Mouse (Mus musculus) forebrain, embryonic 10.5 days (tissue): ENCODE measurements around the gene Ahsg. TPM values are rescaled to one million over a fixed set of nuclear protein-coding genes. Genes with fewer than 3 reads are reported as not detected.

Source experiments
- DNase-seq: peaks from one replicate; pipeline ENCODE4 v3.0.0-alpha.2; 2017; ENCODE audit warnings: low spot score; ENCODE audit errors: extremely low spot score
- H3K27ac ChIP-seq: fragments of 300-500 bp; sonication (generic); 2 replicates; pipeline ENCODE4 v1.5.1; 2016; ENCODE audit warnings: mild to moderate bottlenecking
- H3K27me3 ChIP-seq: fragments of 300-500 bp; sonication (generic); 2 replicates; pipeline ENCODE4 v1.6.1; 2016; ENCODE audit warnings: mild to moderate bottlenecking; ENCODE audit not compliant: poor library complexity, severe bottlenecking
- H3K36me3 ChIP-seq: fragments of 300-500 bp; sonication (generic); replicated peaks from 2 replicates; pipeline ENCODE4 v1.6.1; 2016; ENCODE audit warnings: mild to moderate bottlenecking, moderate library complexity
- H3K4me1 ChIP-seq: fragments of 300-500 bp; sonication (generic); 2 replicates; pipeline ENCODE4 v1.6.1; 2016
- H3K4me3 ChIP-seq: fragments of 300-500 bp; sonication (generic); 2 replicates; pipeline ENCODE4 v1.5.1; 2016; ENCODE audit warnings: mild to moderate bottlenecking, moderate library complexity
- H3K9me3 ChIP-seq: fragments of 300-500 bp; sonication (generic); 2 replicates; pipeline ENCODE4 v1.6.1; 2016; ENCODE audit warnings: mild to moderate bottlenecking, moderate library complexity
- WGBS: fragments of 180-500 bp; shearing (Covaris S2); methylation state at CpG from one replicate; pipeline ENCODE4 v1.1.7; 2016; 5-methylcytosine and 5-hydroxymethylcytosine counted together
- polyA plus RNA-seq: library from polyadenylated mRNA; unstranded; fragments of >200 nt; fragmentation: Nextera tagmentation; extraction: Ambion mirVana; gene quantifications from 2 replicates; pipeline ENCODE4 v1.2.1, GENCODE M21; 2016

Ahsg gene
- polyA plus RNA-seq, 1 experiment from 2014 or later = not detected

- Histone ChIP-seq H3K4me1 (peaks cover 10% of the 10 kb centered on the region; the same call in 1 of the 2 replicates), H3K36me3 (no peaks in the 10 kb centered on the region), H3K27ac (no peak overlapping the region), H3K9me3 (no peaks in the 10 kb centered on the region), H3K4me3 (no peak overlapping the region), H3K27me3 (no peaks in the 10 kb centered on the region)
- whole genome bisulfite sequencing = 85% methylated on average over 8 of the region's 8 CpGs
- DNase-seq = no peak
These were observed 3.0 kb downstream of the Ahsg start for GRCm38 (mm10) chr16:22894095-22894494.

GRCm38 (mm10) chr16:22896618-22897017 lies 5.5 kb downstream of the Ahsg start:
- Histone ChIP-seq H3K4me1 (peaks cover 9% of the 10 kb centered on the region; the same call in 1 of the 2 replicates), H3K36me3 (no peaks in the 10 kb centered on the region), H3K9me3 (no peaks in the 10 kb centered on the region), H3K27me3 (no peaks in the 10 kb centered on the region), H3K27ac (no peak overlapping the region), H3K4me3 (no peak overlapping the region)
- 81% methylated on average over 2 of the region's 2 CpGs for WGBS
- DNase-seq = no peak

GRCm38 (mm10) chr16:22899346-22899745 lies 8.3 kb downstream of the Ahsg start:
- H3K4me3 ChIP-seq = no peak overlapping the region
- no peak overlapping the region for H3K27ac ChIP-seq
- DNase-seq = no peak
- H3K9me3 ChIP-seq = no peaks in the 10 kb centered on the region
- 0 out of 2 replicates have a peak, but pooled peaks cover 2% of the 10 kb centered on the region for H3K4me1 ChIP-seq
- no peaks in the 10 kb centered on the region for H3K36me3 ChIP-seq
- WGBS = 70% methylated on average over 5 of the region's 5 CpGs
- no peaks in the 10 kb centered on the region for H3K27me3 ChIP-seq

DNA sequence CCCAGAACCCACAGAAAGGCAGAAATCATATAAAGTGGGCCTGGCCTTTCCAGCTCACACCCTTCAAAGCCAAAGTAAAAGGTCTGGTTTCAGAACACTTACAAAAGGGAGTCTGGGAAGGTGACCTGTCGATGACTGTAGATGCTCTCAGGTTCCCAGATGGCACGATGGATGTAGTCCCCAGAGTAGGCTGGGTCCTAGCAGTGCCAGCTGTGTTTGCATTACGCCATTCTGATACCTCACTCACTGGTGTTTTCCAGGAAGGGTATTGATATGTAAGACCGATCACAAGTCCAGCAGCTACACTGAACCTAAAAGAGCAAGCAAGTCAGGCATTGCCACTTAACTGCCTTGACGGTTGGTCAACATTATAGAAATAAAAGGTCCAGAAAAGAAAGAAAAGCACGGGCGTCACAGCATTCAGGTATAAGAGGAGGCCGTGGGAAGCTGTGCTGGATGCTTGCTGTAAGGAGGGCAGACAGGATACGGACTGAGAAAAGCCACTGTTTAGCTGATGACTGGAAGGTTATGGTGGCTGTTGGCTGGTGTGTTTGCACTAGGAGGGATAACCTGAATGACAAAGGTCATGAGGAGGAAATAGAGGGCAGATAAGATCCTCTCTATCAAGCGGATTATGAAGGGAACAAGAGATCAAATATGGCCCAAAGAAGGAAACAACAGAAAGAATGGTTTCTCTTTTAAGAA lies 8.9 kb downstream of the Ahsg start:
- Histone ChIP-seq H3K36me3 (no peaks in the 10 kb centered on the region), H3K4me3 (no peak overlapping the region), H3K27me3 (no peaks in the 10 kb centered on the region), H3K4me1 (no peaks in the 10 kb centered on the region), H3K27ac (no peak overlapping the region), H3K9me3 (no peaks in the 10 kb centered on the region)
- no peak for DNase-seq
- 91% methylated on average over 10 of the region's 10 CpGs for WGBS

GRCm38 (mm10) chr16:22901326-22901725 lies 10.2 kb downstream of the Ahsg start:
- Histone ChIP-seq H3K9me3 (no peaks in the 10 kb centered on the region), H3K27ac (no peak overlapping the region)
- 89% methylated on average over 3 of the region's 3 CpGs for WGBS

GRCm38 (mm10) chr16:22909290-22909689 lies 18.2 kb downstream of the Ahsg start:
- Histone ChIP-seq H3K27me3 (no peaks in the 10 kb centered on the region), H3K36me3 (no peaks in the 10 kb centered on the region), H3K4me1 (no peaks in the 10 kb centered on the region), H3K4me3 (no peak overlapping the region), H3K27ac (no peak overlapping the region), H3K9me3 (no peaks in the 10 kb centered on the region)
- WGBS = 90% methylated on average over 6 of the region's 6 CpGs
- DNase-seq = no peak

More at GRCm38 (mm10) chr16:22901326-22901725, 10.2 kb downstream of the Ahsg start:
- Histone ChIP-seq H3K27me3 (no peaks in the 10 kb centered on the region), H3K36me3 (no peaks in the 10 kb centered on the region), H3K4me3 (no peak overlapping the region), H3K4me1 (no peaks in the 10 kb centered on the region)
- no peak for DNase-seq

DNA sequence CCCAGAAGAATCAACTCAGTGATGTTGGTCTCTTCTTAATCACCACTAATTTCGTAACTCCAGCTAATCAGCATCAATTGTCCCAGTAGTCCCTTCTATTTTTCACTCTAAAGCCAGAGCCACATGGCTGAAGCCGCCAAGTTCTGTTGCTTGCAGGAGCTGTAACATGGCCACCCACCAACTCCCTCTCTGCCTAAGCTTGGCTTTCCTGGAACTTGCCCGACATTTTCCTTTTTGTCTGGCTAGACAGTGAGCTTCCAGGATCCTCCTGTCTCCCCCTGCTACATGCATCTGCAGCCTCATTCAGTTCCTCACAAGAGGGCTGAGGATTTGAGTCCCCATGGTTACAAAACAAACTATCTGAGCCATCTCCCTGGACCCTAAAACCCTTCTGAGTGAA lies 20.9 kb downstream of the Ahsg start:
- Histone ChIP-seq H3K4me3 (no peak overlapping the region), H3K27me3 (no peaks in the 10 kb centered on the region), H3K9me3 (no peaks in the 10 kb centered on the region; the same call in 1 of the 2 replicates), H3K27ac (no peak overlapping the region), H3K36me3 (no peaks in the 10 kb centered on the region), H3K4me1 (no peaks in the 10 kb centered on the region)
- 78% methylated on average over 3 of the region's 3 CpGs for WGBS
- DNase-seq = no peak

DNA sequence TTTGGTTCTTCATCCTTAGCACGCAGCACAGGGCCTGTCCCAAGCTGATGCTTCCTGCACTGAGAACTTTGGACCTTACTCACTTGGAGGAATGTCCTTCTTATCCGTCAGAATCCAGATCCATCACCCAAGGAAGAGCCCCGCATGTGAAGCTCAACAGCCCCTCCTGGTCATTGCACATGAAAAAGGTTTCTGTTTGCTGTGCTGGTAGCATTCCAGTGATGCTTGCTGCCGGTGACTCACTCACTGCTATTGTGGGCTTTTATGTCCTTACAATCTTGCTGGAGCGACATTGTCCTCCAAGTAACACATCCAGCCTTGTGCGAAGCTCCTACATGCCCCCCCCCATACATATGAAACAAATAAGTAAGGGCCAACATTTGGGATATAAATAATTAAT lies 21.8 kb downstream of the Ahsg start:
- 91% methylated on average over 6 of the region's 6 CpGs for WGBS

GRCm38 (mm10) chr16:22914276-22914675 lies 23.2 kb downstream of the Ahsg start:
- no peaks in the 10 kb centered on the region for H3K36me3 ChIP-seq
- no peak for DNase-seq

More for the DNA sequence above, 21.8 kb downstream of the Ahsg start:
- H3K36me3 ChIP-seq = no peaks in the 10 kb centered on the region
- no peak overlapping the region for H3K4me3 ChIP-seq
- H3K27ac ChIP-seq = no peak overlapping the region
- no peaks in the 10 kb centered on the region for H3K4me1 ChIP-seq
- no peaks in the 10 kb centered on the region for H3K27me3 ChIP-seq
- DNase-seq = no peak
- no peaks in the 10 kb centered on the region; the same call in 1 of the 2 replicates for H3K9me3 ChIP-seq

GRCm38 (mm10) chr16:22918034-22918433 lies 27.0 kb downstream of the Ahsg start, which contains the start of gene Fetub:
Fetub (plus strand) TSS chr16:22918334.
- no peak within 1 kb of the TSS for H3K27ac ChIP-seq
- DNase-seq = no peak
- no peaks in the 10 kb centered on the region for H3K27me3 ChIP-seq
- 93% methylated on average over 5 of the region's 5 CpGs for WGBS
- no peaks in the 10 kb centered on the region; the same call in 1 of the 2 replicates for H3K9me3 ChIP-seq
- H3K4me3 ChIP-seq = no peak within 1 kb of the TSS
- no peaks in the 10 kb centered on the region for H3K36me3 ChIP-seq
- H3K4me1 ChIP-seq = peaks cover 11% of the 10 kb centered on the region

More at GRCm38 (mm10) chr16:22914276-22914675, 23.2 kb downstream of the Ahsg start:
- Histone ChIP-seq H3K4me1 (peaks cover 11% of the 10 kb centered on the region), H3K27me3 (no peaks in the 10 kb centered on the region), H3K9me3 (no peaks in the 10 kb centered on the region; the same call in 1 of the 2 replicates), H3K27ac (no peak overlapping the region), H3K4me3 (no peak overlapping the region)

- no peak for DNase-seq
- no peaks in the 10 kb centered on the region for H3K36me3 ChIP-seq
These were observed 27.7 kb downstream of the Ahsg start for GRCm38 (mm10) chr16:22918664-22919312.

GRCm38 (mm10) chr16:22919971-22920854 lies 29.1 kb downstream of the Ahsg start:
- Histone ChIP-seq H3K36me3 (no peaks in the 10 kb centered on the region), H3K9me3 (no peaks in the 10 kb centered on the region; the same call in 1 of the 2 replicates), H3K27ac (no peak overlapping the region), H3K27me3 (no peaks in the 10 kb centered on the region), H3K4me1 (peaks cover 11% of the 10 kb centered on the region), H3K4me3 (no peak overlapping the region)
- WGBS = 68% methylated on average over 18 of the region's 18 CpGs
- DNase-seq = no peak

More at GRCm38 (mm10) chr16:22918664-22919312, 27.7 kb downstream of the Ahsg start:
- peaks cover 11% of the 10 kb centered on the region for H3K4me1 ChIP-seq
- WGBS = 73% methylated on average over 15 of the region's 15 CpGs
- H3K27me3 ChIP-seq = no peaks in the 10 kb centered on the region
- H3K4me3 ChIP-seq = no peak overlapping the region
- H3K27ac ChIP-seq = no peak overlapping the region
- H3K9me3 ChIP-seq = no peaks in the 10 kb centered on the region; the same call in 1 of the 2 replicates
